Mouse (Mus musculus): ENCODE measurements at regions not wholly inside any gene's neighbourhood (a gene's known extent, or its start where the extent isn't known, plus 50 kb on each side); places are given as distances from the start of the nearest gene placed in this dataset.

- intact Hi-C loops (cut with DNase I) = no loop called here
- peak; percentile 16 for DNase-seq
These were observed 144.5 kb upstream of the Irx5 start for GRCm38 (mm10) chr8:92212786-92213535.

GRCm38 (mm10) chr8:92209081-92209480 lies 148.3 kb upstream of the Irx5 start:
- no peak for DNase-seq
- intact Hi-C loops (cut with DNase I) = no loop called here

GRCm38 (mm10) chr8:92195635-92196034 lies 161.8 kb upstream of the Irx5 start:
- DNase-seq = no peak
- intact Hi-C loops (cut with DNase I) = no loop called here

- DNase-seq = no peak
- intact Hi-C loops (cut with DNase I) = no loop called here
These were observed 163.4 kb upstream of the Irx5 start for GRCm38 (mm10) chr8:92194065-92194464.

- DNase-seq = no peak
- intact Hi-C loops (cut with DNase I) = no loop called here
These were observed 167.0 kb upstream of the Irx5 start for GRCm38 (mm10) chr8:92190261-92191025.

GRCm38 (mm10) chr8:92183331-92183730 lies 174.1 kb upstream of the Irx5 start:
- intact Hi-C loops (cut with DNase I) = no loop called here
- DNase-seq = peak; percentile 54

GRCm38 (mm10) chr8:92180651-92181050 lies 176.8 kb upstream of the Irx5 start:
- intact Hi-C loops (cut with DNase I) = no loop called here
- DNase-seq = no peak

- intact Hi-C loops (cut with DNase I) = no loop called here
- DNase-seq = no peak
These were observed 178.1 kb upstream of the Irx5 start for GRCm38 (mm10) chr8:92179327-92179726.

GRCm38 (mm10) chr8:92176101-92176500 lies 181.3 kb upstream of the Irx5 start:
- intact Hi-C loops (cut with DNase I) = no loop called here
- DNase-seq = no peak

- no peak for DNase-seq
- intact Hi-C loops (cut with DNase I) = no loop called here
These were observed 183.3 kb upstream of the Irx5 start for GRCm38 (mm10) chr8:92174106-92174505.

- intact Hi-C loops (cut with DNase I) = no loop called here
These were observed 185.8 kb upstream of the Irx5 start for GRCm38 (mm10) chr8:92171578-92171977.

GRCm38 (mm10) chr8:92167340-92167783 lies 190.1 kb upstream of the Irx5 start:
- no peak for DNase-seq
- intact Hi-C loops (cut with DNase I) = no loop called here

More at GRCm38 (mm10) chr8:92171578-92171977, 185.8 kb upstream of the Irx5 start:
- DNase-seq = no peak

- intact Hi-C loops (cut with DNase I) = no loop called here
- DNase-seq = no peak
These were observed 192.1 kb upstream of the Irx5 start for GRCm38 (mm10) chr8:92165306-92165705.

GRCm38 (mm10) chr8:92164496-92164895 lies 192.9 kb upstream of the Irx5 start:
- intact Hi-C loops (cut with DNase I) = no loop called here
- DNase-seq = no peak

- intact Hi-C loops (cut with DNase I) = no loop called here
- DNase-seq = peak; percentile 62
These were observed 196.4 kb upstream of the Irx5 start for GRCm38 (mm10) chr8:92161002-92161401.

GRCm38 (mm10) chr8:92158219-92158618 lies 199.2 kb upstream of the Irx5 start:
- no peak for DNase-seq
- intact Hi-C loops (cut with DNase I) = no loop called here

GRCm38 (mm10) chr8:92152478-92152877 lies 204.9 kb upstream of the Irx5 start:
- intact Hi-C loops (cut with DNase I) = no loop called here
- no peak for DNase-seq

GRCm38 (mm10) chr8:92147672-92148071 lies 209.8 kb upstream of the Irx5 start:
- no peak for DNase-seq
- intact Hi-C loops (cut with DNase I) = no loop called here

- no peak for DNase-seq
- intact Hi-C loops (cut with DNase I) = no loop called here
These were observed 220.1 kb upstream of the Irx5 start for GRCm38 (mm10) chr8:92137091-92137882.

GRCm38 (mm10) chr8:92136413-92136812 lies 221.0 kb upstream of the Irx5 start:
- intact Hi-C loops (cut with DNase I) = no loop called here
- no peak for DNase-seq

GRCm38 (mm10) chr8:92134434-92134833 lies 223.0 kb upstream of the Irx5 start:
- no peak for DNase-seq
- intact Hi-C loops (cut with DNase I) = no loop called here

Measured in left cerebral cortex, postnatal 4 days (tissue).